Mouse (Mus musculus) gastrocnemius, adult 8-10 months (tissue): Measurements from ENCODE around the gene Ddb2. TPM values are rescaled to one million over a fixed set of nuclear protein-coding genes. Genes with fewer than 3 reads are reported as not detected.

Experiments used
- DNase-seq, 2 experiments: peaks; one replicate each; pipeline ENCODE4 v3.0.0; 2022; ENCODE audit warnings: low spot score in 2 of 2
- total RNA-seq, 4 experiments: library from RNA; stranded (reverse); gene quantifications; 2 replicates each; pipeline ENCODE4 v1.2.4; 2022

The Ddb2 gene
- total RNA-seq: 1 to 10 TPM; 1.2 to 3.5 (median 2.0) TPM

GRCm38 (mm10) chr2:91236601-91237510, at the start of gene Ddb2:
Gene Ddb2 (minus strand): TSS chr2:91236982.
- DNase-seq: peak; percentile 81 to 86

- peak; percentile 59 to 69 for DNase-seq
Observed at GRCm38 (mm10) chr2:91285885-91286505, 49.2 kb upstream of the Ddb2 start.

- DNase-seq: no peak
Observed at GRCm38 (mm10) chr2:91284375-91285199, 47.8 kb upstream of the Ddb2 start.

GRCm38 (mm10) chr2:91283972-91284371, 47.2 kb upstream of the Ddb2 start:
- DNase-seq: no peak

GRCm38 (mm10) chr2:91281366-91281765, 44.6 kb upstream of the Ddb2 start:
- no peak for DNase-seq

GRCm38 (mm10) chr2:91279372-91279755, 42.6 kb upstream of the Ddb2 start:
- no peak for DNase-seq

GRCm38 (mm10) chr2:91278749-91279371, 42.1 kb upstream of the Ddb2 start:
- no peak for DNase-seq

- DNase-seq: peak; percentile 66 to 84
Observed at GRCm38 (mm10) chr2:91269687-91270133, 32.9 kb upstream of the Ddb2 start.

GRCm38 (mm10) chr2:91268706-91269105, 31.9 kb upstream of the Ddb2 start:
- no peak for DNase-seq

- no peak for DNase-seq
Observed at GRCm38 (mm10) chr2:91268042-91268441, 31.3 kb upstream of the Ddb2 start.

GRCm38 (mm10) chr2:91264711-91265681, 28.2 kb upstream of the Ddb2 start, which contains the start of gene Arfgap2:
Gene Arfgap2 (plus strand): TSS chr2:91264974.
- peak; percentile 95 to 98 for DNase-seq

- no peak for DNase-seq
Observed at GRCm38 (mm10) chr2:91263692-91264660, 27.2 kb upstream of the Ddb2 start.

- DNase-seq: peak; percentile 62 to 70
Observed at GRCm38 (mm10) chr2:91259493-91259892, 22.7 kb upstream of the Ddb2 start.

GRCm38 (mm10) chr2:91258830-91259229, 22.0 kb upstream of the Ddb2 start:
- no peak for DNase-seq

GRCm38 (mm10) chr2:91258054-91258453, 21.3 kb upstream of the Ddb2 start:
- DNase-seq: peak in 1 of 2 experiments; percentile 42

- peak in 1 of 2 experiments; percentile 42 for DNase-seq
Observed at GRCm38 (mm10) chr2:91257126-91257980, 20.6 kb upstream of the Ddb2 start.

GRCm38 (mm10) chr2:91256256-91257125, 19.7 kb upstream of the Ddb2 start:
- peak; percentile 60 to 63 for DNase-seq
